Mouse (Mus musculus): ENCODE results near the gene Rarres1. TPM values are rescaled to one million over a fixed set of nuclear protein-coding genes. Genes with fewer than 3 reads are reported as not detected.

The Rarres1 gene
- polyA plus RNA-seq, 1 experiment from 2014 or later, result 2.6 TPM

DNA sequence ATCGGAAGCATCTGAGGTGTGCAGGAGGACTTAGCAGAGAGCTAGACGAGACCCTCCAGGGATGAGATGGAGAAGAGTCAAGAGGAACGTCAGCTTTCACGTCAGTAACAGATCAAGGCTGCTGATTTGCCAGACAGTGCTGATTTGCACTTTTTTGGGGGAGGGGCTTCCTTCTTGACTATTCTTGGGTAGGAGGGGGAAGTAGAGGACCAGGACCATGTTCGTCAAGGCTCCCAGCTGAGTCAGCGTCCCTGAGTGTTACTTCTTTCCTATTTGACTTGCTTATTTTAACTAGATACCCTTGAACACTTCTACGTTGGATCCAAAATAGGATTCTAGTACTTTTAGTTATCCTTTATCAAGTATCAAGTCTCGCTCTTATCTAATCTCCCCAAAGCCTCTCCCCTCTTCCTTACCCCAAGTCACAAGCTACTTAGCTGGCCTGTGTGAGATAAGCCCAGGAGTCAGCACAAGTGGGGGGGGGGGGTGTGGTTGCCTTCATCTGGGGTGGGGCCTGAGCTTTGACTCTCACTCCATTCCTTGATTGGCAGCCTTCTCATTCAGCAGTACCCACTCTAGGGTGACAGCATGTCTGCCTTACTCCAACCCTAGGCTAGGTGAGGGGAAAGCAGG, 16.4 kb downstream of the Rarres1 start:
- 89% methylated on average over 8 of the region's 8 CpGs for WGBS
- ATAC-seq (ENCODE audit: insufficient read depth, low FRiP score), result no peak
- Histone ChIP-seq H3K9me3 (replicated peaks; ENCODE audit: control insufficient read depth, low read length) (no peaks in the 10 kb centered on the region; the same call in 1 of the 2 replicates), H3K4me3 (replicated peaks; ENCODE audit: low read length) (no peak overlapping the region), H3K9ac (ENCODE audit: low read length) (no peak overlapping the region), H3K4me1 (ENCODE audit: control insufficient read depth, insufficient read depth, low read length) (no peaks in the 10 kb centered on the region), H3K4me2 (ENCODE audit: low read depth, low read length) (no peak overlapping the region), H3K27ac (ENCODE audit: low read length) (no peak overlapping the region), H3K27me3 (ENCODE audit: control insufficient read depth, insufficient read depth, low read length) (no peaks in the 10 kb centered on the region), H3K36me3 (ENCODE audit: control insufficient read depth, insufficient read depth, low read length) (no peaks in the 10 kb centered on the region)

- ATAC-seq (ENCODE audit: insufficient read depth, low FRiP score), result no peak
- H3K9ac ChIP-seq (ENCODE audit: low read length), result no peak overlapping the region
- 56% methylated on average over 2 of the region's 2 CpGs for WGBS
Observed at GRCm38 (mm10) chr3:67497998-67498397, 17.3 kb downstream of the Rarres1 start.

DNA sequence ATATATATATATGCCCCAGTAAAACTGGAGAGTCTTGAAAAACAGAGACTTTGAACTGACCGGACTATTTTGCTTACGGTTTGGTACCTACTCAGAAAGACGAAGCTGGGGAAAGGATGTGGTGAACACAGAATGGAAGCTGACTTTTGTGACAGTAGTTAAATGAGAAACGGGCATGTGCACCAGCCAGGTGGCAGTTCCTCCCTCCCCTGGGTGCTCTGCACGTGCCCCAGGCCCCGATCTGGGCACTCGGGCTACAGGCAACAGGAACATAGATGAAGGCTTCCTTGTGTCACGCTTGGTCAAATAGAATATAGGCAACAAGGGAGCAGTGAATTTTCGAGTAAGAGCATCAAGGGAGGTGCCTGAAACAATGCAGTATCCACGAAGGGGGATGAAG, 19.0 kb downstream of the Rarres1 start:
- ATAC-seq (ENCODE audit: insufficient read depth, low FRiP score), result no peak
- 91% methylated on average over 10 of the region's 10 CpGs for WGBS

More at GRCm38 (mm10) chr3:67497998-67498397, 17.3 kb downstream of the Rarres1 start:
- Histone ChIP-seq H3K27me3 (ENCODE audit: control insufficient read depth, insufficient read depth, low read length) (no peaks in the 10 kb centered on the region), H3K4me2 (ENCODE audit: low read depth, low read length) (no peak overlapping the region), H3K9me3 (replicated peaks; ENCODE audit: control insufficient read depth, low read length) (no peaks in the 10 kb centered on the region; the same call in 1 of the 2 replicates), H3K27ac (ENCODE audit: low read length) (no peak overlapping the region), H3K4me1 (ENCODE audit: control insufficient read depth, insufficient read depth, low read length) (no peaks in the 10 kb centered on the region), H3K4me3 (replicated peaks; ENCODE audit: low read length) (no peak overlapping the region), H3K36me3 (ENCODE audit: control insufficient read depth, insufficient read depth, low read length) (no peaks in the 10 kb centered on the region)

DNA sequence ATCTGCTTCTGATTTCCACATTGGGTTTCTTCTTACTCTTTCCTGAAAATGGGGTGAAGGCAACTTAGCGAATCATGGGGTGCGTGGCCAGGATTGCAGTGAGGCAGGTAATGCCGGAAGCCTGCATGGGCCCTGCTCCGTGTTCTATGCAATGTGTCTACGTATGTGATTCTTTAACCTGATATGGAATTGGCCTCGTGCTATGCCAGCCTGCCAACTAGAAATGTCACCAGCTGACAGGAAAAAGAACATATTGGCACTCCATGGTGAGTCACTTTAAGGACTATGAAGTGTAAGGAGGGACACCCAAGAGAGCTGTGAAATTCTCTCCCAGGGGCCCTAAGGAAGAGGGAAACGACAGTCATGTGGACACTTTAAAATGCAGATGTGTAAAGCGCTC, 22.2 kb downstream of the Rarres1 start:
- no peak for ATAC-seq (ENCODE audit: insufficient read depth, low FRiP score)
- Histone ChIP-seq H3K27me3 (ENCODE audit: control insufficient read depth, insufficient read depth, low read length) (no peaks in the 10 kb centered on the region), H3K4me1 (ENCODE audit: control insufficient read depth, insufficient read depth, low read length) (no peaks in the 10 kb centered on the region), H3K9me3 (replicated peaks; ENCODE audit: control insufficient read depth, low read length) (no peaks in the 10 kb centered on the region), H3K4me3 (replicated peaks; ENCODE audit: low read length) (no peak overlapping the region), H3K9ac (ENCODE audit: low read length) (no peak overlapping the region), H3K4me2 (ENCODE audit: low read depth, low read length) (no peak overlapping the region), H3K36me3 (ENCODE audit: control insufficient read depth, insufficient read depth, low read length) (no peaks in the 10 kb centered on the region), H3K27ac (ENCODE audit: low read length) (no peak overlapping the region)
- WGBS, result 82% methylated on average over 8 of the region's 8 CpGs

More for the DNA sequence above, 19.0 kb downstream of the Rarres1 start:
- Histone ChIP-seq H3K9me3 (replicated peaks; ENCODE audit: control insufficient read depth, low read length) (no peaks in the 10 kb centered on the region; the same call in 1 of the 2 replicates), H3K27me3 (ENCODE audit: control insufficient read depth, insufficient read depth, low read length) (no peaks in the 10 kb centered on the region), H3K4me3 (replicated peaks; ENCODE audit: low read length) (no peak overlapping the region), H3K27ac (ENCODE audit: low read length) (no peak overlapping the region), H3K9ac (ENCODE audit: low read length) (no peak overlapping the region), H3K4me2 (ENCODE audit: low read depth, low read length) (no peak overlapping the region), H3K36me3 (ENCODE audit: control insufficient read depth, insufficient read depth, low read length) (no peaks in the 10 kb centered on the region), H3K4me1 (ENCODE audit: control insufficient read depth, insufficient read depth, low read length) (no peaks in the 10 kb centered on the region)

GRCm38 (mm10) chr3:67492086-67492869, 23.0 kb downstream of the Rarres1 start:
- Histone ChIP-seq H3K4me1 (ENCODE audit: control insufficient read depth, insufficient read depth, low read length) (no peaks in the 10 kb centered on the region), H3K36me3 (ENCODE audit: control insufficient read depth, insufficient read depth, low read length) (no peaks in the 10 kb centered on the region), H3K9ac (ENCODE audit: low read length) (no peak overlapping the region), H3K9me3 (replicated peaks; ENCODE audit: control insufficient read depth, low read length) (no peaks in the 10 kb centered on the region), H3K27me3 (ENCODE audit: control insufficient read depth, insufficient read depth, low read length) (no peaks in the 10 kb centered on the region), H3K4me3 (replicated peaks; ENCODE audit: low read length) (no peak overlapping the region), H3K4me2 (ENCODE audit: low read depth, low read length) (no peak overlapping the region), H3K27ac (ENCODE audit: low read length) (no peak overlapping the region)
- no peak for ATAC-seq (ENCODE audit: insufficient read depth, low FRiP score)
- WGBS, result 75% methylated on average over 8 of the region's 8 CpGs

GRCm38 (mm10) chr3:67490156-67490555, 25.2 kb downstream of the Rarres1 start:
- ATAC-seq (ENCODE audit: insufficient read depth, low FRiP score), result no peak
- H3K4me3 ChIP-seq (replicated peaks; ENCODE audit: low read length), result no peak overlapping the region
- no peaks in the 10 kb centered on the region for H3K4me1 ChIP-seq (ENCODE audit: control insufficient read depth, insufficient read depth, low read length)
- no peak overlapping the region for H3K9ac ChIP-seq (ENCODE audit: low read length)
- H3K9me3 ChIP-seq (replicated peaks; ENCODE audit: control insufficient read depth, low read length), result no peaks in the 10 kb centered on the region
- no peaks in the 10 kb centered on the region for H3K27me3 ChIP-seq (ENCODE audit: control insufficient read depth, insufficient read depth, low read length)
- H3K36me3 ChIP-seq (ENCODE audit: control insufficient read depth, insufficient read depth, low read length), result no peaks in the 10 kb centered on the region
- H3K4me2 ChIP-seq (ENCODE audit: low read depth, low read length), result no peak overlapping the region
- no peak overlapping the region for H3K27ac ChIP-seq (ENCODE audit: low read length)
- 27% methylated on average over 4 of the region's 4 CpGs for WGBS

GRCm38 (mm10) chr3:67485233-67485632, 30.1 kb downstream of the Rarres1 start:
- H3K9ac ChIP-seq (ENCODE audit: low read length), result no peak overlapping the region
- ATAC-seq (ENCODE audit: insufficient read depth, low FRiP score), result no peak
- no peak overlapping the region for H3K27ac ChIP-seq (ENCODE audit: low read length)
- no peak overlapping the region for H3K4me3 ChIP-seq (replicated peaks; ENCODE audit: low read length)
- no peak overlapping the region for H3K4me2 ChIP-seq (ENCODE audit: low read depth, low read length)
- no peaks in the 10 kb centered on the region for H3K4me1 ChIP-seq (ENCODE audit: control insufficient read depth, insufficient read depth, low read length)
- H3K27me3 ChIP-seq (ENCODE audit: control insufficient read depth, insufficient read depth, low read length), result no peaks in the 10 kb centered on the region
- no peaks in the 10 kb centered on the region for H3K36me3 ChIP-seq (ENCODE audit: control insufficient read depth, insufficient read depth, low read length)
- H3K9me3 ChIP-seq (replicated peaks; ENCODE audit: control insufficient read depth, low read length), result no peaks in the 10 kb centered on the region
- WGBS, result 82% methylated on average over 2 of the region's 2 CpGs

DNA sequence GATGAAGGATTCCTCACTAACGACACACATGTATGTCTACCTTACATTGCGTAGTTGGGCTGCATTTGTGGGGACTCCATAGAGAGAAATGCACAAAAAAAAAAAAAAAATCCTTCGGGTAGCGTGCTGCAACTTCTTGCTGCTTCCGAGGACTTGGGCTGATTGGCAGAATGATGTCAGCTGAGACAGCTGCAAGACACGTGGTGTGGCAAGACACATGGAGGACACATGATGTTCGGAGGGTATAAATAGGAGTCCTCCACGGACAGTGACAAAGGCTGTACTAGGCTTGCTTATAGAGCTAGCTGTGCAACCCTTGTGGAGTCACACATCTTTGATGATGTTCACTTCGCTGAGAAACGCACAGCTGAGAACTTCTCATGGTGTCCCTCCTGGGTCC, 32.9 kb downstream of the Rarres1 start:
- H3K9ac ChIP-seq (ENCODE audit: low read length), result no peak overlapping the region
- no peak for ATAC-seq (ENCODE audit: insufficient read depth, low FRiP score)
- no peak overlapping the region for H3K4me3 ChIP-seq (replicated peaks; ENCODE audit: low read length)
- no peaks in the 10 kb centered on the region for H3K36me3 ChIP-seq (ENCODE audit: control insufficient read depth, insufficient read depth, low read length)
- no peaks in the 10 kb centered on the region for H3K27me3 ChIP-seq (ENCODE audit: control insufficient read depth, insufficient read depth, low read length)
- WGBS, result 93% methylated on average over 10 of the region's 10 CpGs
- H3K9me3 ChIP-seq (replicated peaks; ENCODE audit: control insufficient read depth, low read length), result no peaks in the 10 kb centered on the region
- no peak overlapping the region for H3K27ac ChIP-seq (ENCODE audit: low read length)
- H3K4me1 ChIP-seq (ENCODE audit: control insufficient read depth, insufficient read depth, low read length), result no peaks in the 10 kb centered on the region
- H3K4me2 ChIP-seq (ENCODE audit: low read depth, low read length), result no peak overlapping the region

GRCm38 (mm10) chr3:67479806-67480205, 35.5 kb downstream of the Rarres1 start:
- no peaks in the 10 kb centered on the region for H3K36me3 ChIP-seq (ENCODE audit: control insufficient read depth, insufficient read depth, low read length)
- H3K4me2 ChIP-seq (ENCODE audit: low read depth, low read length), result no peak overlapping the region
- ATAC-seq (ENCODE audit: insufficient read depth, low FRiP score), result no peak
- H3K27ac ChIP-seq (ENCODE audit: low read length), result no peak overlapping the region
- no peaks in the 10 kb centered on the region for H3K4me1 ChIP-seq (ENCODE audit: control insufficient read depth, insufficient read depth, low read length)
- H3K4me3 ChIP-seq (replicated peaks; ENCODE audit: low read length), result no peak overlapping the region
- H3K27me3 ChIP-seq (ENCODE audit: control insufficient read depth, insufficient read depth, low read length), result no peaks in the 10 kb centered on the region
- H3K9ac ChIP-seq (ENCODE audit: low read length), result no peak overlapping the region
- WGBS, result 89% methylated on average over 11 of the region's 11 CpGs
- H3K9me3 ChIP-seq (replicated peaks; ENCODE audit: control insufficient read depth, low read length), result no peaks in the 10 kb centered on the region
